Mouse (Mus musculus) CH12.LX (cell line): ENCODE measurements at regions not wholly inside any gene's neighbourhood (a gene's known extent, or its start where the extent isn't known, plus 50 kb on each side); places are given as distances from the start of the nearest gene placed in this dataset.

Experiments used
- DNase-seq: peaks from one replicate; pipeline ENCODE4 v3.0.0-alpha.2; 2013; ENCODE audit errors: extremely low read depth
- H3K27ac ChIP-seq: 2 replicates; pipeline ENCODE4 v1.5.1; 2012; ENCODE audit warnings: low read depth, mild to moderate bottlenecking, control low read depth, moderate library complexity; ENCODE audit not compliant: insufficient read depth
- H3K27me3 ChIP-seq: replicated peaks from 2 replicates; pipeline ENCODE3; 2012; ENCODE audit warnings: inconsistent platforms
- H3K36me3 ChIP-seq, 2 experiments: replicated peaks in 1 of 2; 2 replicates each; pipeline versions ENCODE3 to v1.6.1; 2012; ENCODE audit warnings: inconsistent platforms in 1 of 2, low read length in 1 of 2, mild to moderate bottlenecking in 1 of 2, mixed read lengths in 1 of 2, moderate library complexity in 1 of 2; ENCODE audit not compliant: control insufficient read depth in 1 of 2, insufficient read depth in 1 of 2
- H3K4me1 ChIP-seq, 2 experiments: 2 replicates each; pipeline ENCODE4 v1.6.1; 2012; ENCODE audit warnings: inconsistent platforms in 1 of 2, moderate library complexity in 1 of 2; ENCODE audit not compliant: insufficient read depth in 2 of 2, control insufficient read depth in 1 of 2
- H3K4me2 ChIP-seq: 2 replicates; pipeline ENCODE4 v1.6.1; 2012; ENCODE audit warnings: low read depth, mild to moderate bottlenecking, control low read depth; ENCODE audit not compliant: poor library complexity, insufficient read depth, severe bottlenecking
- H3K4me3 ChIP-seq, 3 experiments: fragments of 150-350 bp in 1 of 3; sonication (generic) in 1 of 3; replicated peaks in 1 of 3; 2 replicates each; pipeline versions ENCODE3 to v1.5.1; 2011 to 2012; ENCODE audit warnings: low read depth in 2 of 3, low read length in 2 of 3, mild to moderate bottlenecking in 2 of 3, moderate library complexity in 2 of 3, control low read depth in 1 of 3, improper control_type of control experiment in 1 of 3, inconsistent platforms in 1 of 3, mixed read lengths in 1 of 3; ENCODE audit not compliant: poor library complexity in 1 of 3
- H3K79me2 ChIP-seq: replicated peaks from 2 replicates; pipeline ENCODE4 v1.6.1; 2012; ENCODE audit warnings: mild to moderate bottlenecking, moderate library complexity; ENCODE audit not compliant: control insufficient read depth, poor library complexity, insufficient read depth, severe bottlenecking; ENCODE audit errors: extremely low read depth
- H3K9ac ChIP-seq: 2 replicates; pipeline ENCODE4 v1.6.1; 2012; ENCODE audit warnings: low read depth, mild to moderate bottlenecking, control low read depth, moderate library complexity; ENCODE audit not compliant: insufficient read depth
- H3K9me3 ChIP-seq: replicated peaks from 2 replicates; pipeline ENCODE3; 2012; ENCODE audit warnings: low read length, inconsistent platforms, mixed read lengths
- CHD1 ChIP-seq: IDR thresholded peaks from 2 replicates; pipeline ENCODE4 v1.6.1; 2012; ENCODE audit warnings: low read depth, low read length, improper control_type of control experiment, inconsistent platforms
- CHD2 ChIP-seq: IDR thresholded peaks from 2 replicates; pipeline ENCODE4 v1.6.1; 2011; ENCODE audit warnings: low read length, improper control_type of control experiment
- ELF1 ChIP-seq: IDR thresholded peaks from 2 replicates; pipeline ENCODE4 v1.6.1; 2014; ENCODE audit warnings: low read depth, mild to moderate bottlenecking, inconsistent platforms, low read length, improper control_type of control experiment
- ETS1 ChIP-seq: conservative IDR thresholded peaks from 2 replicates; pipeline ENCODE4 v1.6.1; 2012; ENCODE audit warnings: low read depth, mild to moderate bottlenecking, inconsistent platforms, low read length, improper control_type of control experiment, moderate library complexity
- GABPA ChIP-seq: IDR thresholded peaks from 2 replicates; pipeline ENCODE4 v1.6.1; 2012; ENCODE audit warnings: low read depth, low read length, improper control_type of control experiment, inconsistent platforms; ENCODE audit not compliant: insufficient replicate concordance
- HCFC1 ChIP-seq: IDR thresholded peaks from 2 replicates; pipeline ENCODE4 v1.6.1; 2012; ENCODE audit warnings: low read depth, mild to moderate bottlenecking, inconsistent platforms, low read length, improper control_type of control experiment
- JUN ChIP-seq: IDR thresholded peaks from 2 replicates; pipeline ENCODE4 v1.6.1; 2011; ENCODE audit warnings: low read depth, mild to moderate bottlenecking, low read length, improper control_type of control experiment, moderate library complexity; ENCODE audit not compliant: insufficient read depth
- KAT2A ChIP-seq: IDR thresholded peaks from 2 replicates; pipeline ENCODE4 v1.6.1; 2012; ENCODE audit warnings: low read length, improper control_type of control experiment, inconsistent platforms; ENCODE audit not compliant: insufficient replicate concordance
- MAFK ChIP-seq: IDR thresholded peaks from 2 replicates; pipeline ENCODE4 v1.6.1; 2011; ENCODE audit warnings: low read length, improper control_type of control experiment; ENCODE audit not compliant: insufficient replicate concordance
- MAZ ChIP-seq: IDR thresholded peaks from 2 replicates; pipeline ENCODE4 v1.6.1; 2012; ENCODE audit warnings: low read depth, mild to moderate bottlenecking, inconsistent platforms, low read length, improper control_type of control experiment, moderate library complexity
- MXI1 ChIP-seq: IDR thresholded peaks from 2 replicates; pipeline ENCODE4 v1.6.1; 2011; ENCODE audit warnings: mild to moderate bottlenecking, low read depth, low read length, improper control_type of control experiment
- MYC ChIP-seq: IDR thresholded peaks from 2 replicates; pipeline ENCODE4 v1.6.1; 2011; ENCODE audit warnings: low read depth, mild to moderate bottlenecking, improper control_type of control experiment, low read length
- NELFE ChIP-seq: IDR thresholded peaks from 2 replicates; pipeline ENCODE4 v1.6.1; 2011; ENCODE audit warnings: low read depth, low read length, improper control_type of control experiment
- POLR2A ChIP-seq: IDR thresholded peaks from 2 replicates; pipeline ENCODE4 v1.6.1; 2011; ENCODE audit warnings: low read depth, mild to moderate bottlenecking, improper control_type of control experiment, low read length
- RAD21 ChIP-seq: IDR thresholded peaks from 2 replicates; pipeline ENCODE4 v1.6.1; 2011; ENCODE audit warnings: low read depth, mild to moderate bottlenecking, low read length, improper control_type of control experiment, moderate library complexity
- RCOR1 ChIP-seq: conservative IDR thresholded peaks from 2 replicates; pipeline ENCODE4 v1.6.1; 2012; ENCODE audit warnings: low read depth, mild to moderate bottlenecking, inconsistent platforms, low read length, improper control_type of control experiment
- SMC3 ChIP-seq: IDR thresholded peaks from 2 replicates; pipeline ENCODE4 v1.6.1; 2011; ENCODE audit warnings: low read depth, low read length, improper control_type of control experiment
- TBP ChIP-seq: conservative IDR thresholded peaks from 2 replicates; pipeline ENCODE4 v1.6.1; 2011; ENCODE audit warnings: low read depth, low read length, improper control_type of control experiment
- TCF12 ChIP-seq: IDR thresholded peaks from 2 replicates; pipeline ENCODE4 v1.6.1; 2014; ENCODE audit warnings: low read depth, mild to moderate bottlenecking, inconsistent platforms, low read length, improper control_type of control experiment
- ZC3H11A ChIP-seq: IDR thresholded peaks from 2 replicates; pipeline ENCODE4 v1.6.1; 2012; ENCODE audit warnings: low read depth, mild to moderate bottlenecking, inconsistent platforms, low read length, improper control_type of control experiment
- ZKSCAN1 ChIP-seq: IDR thresholded peaks from 2 replicates; pipeline ENCODE4 v1.6.1; 2012; ENCODE audit warnings: low read depth, inconsistent platforms, low read length, improper control_type of control experiment, borderline replicate concordance
- ZMIZ1 ChIP-seq: IDR thresholded peaks from 2 replicates; pipeline ENCODE4 v1.6.1; 2012; ENCODE audit warnings: low read depth, mild to moderate bottlenecking, inconsistent platforms, low read length, improper control_type of control experiment
- ZNF384 ChIP-seq: IDR thresholded peaks from 2 replicates; pipeline ENCODE4 v1.6.1; 2012; ENCODE audit warnings: low read depth, low read length, improper control_type of control experiment, inconsistent platforms
- dilution Hi-C: fragments of 300-500 bp; cut with MboI; formaldehyde crosslinking; loops from 2 replicates; pipeline ENCODE4 v1.14.3; 2020; ENCODE audit warnings: low sequenced_read_pairs; ENCODE audit not compliant: extremely low pct_unique_long_range_greater_than_20kb, extremely low pct_ligation_motif_present
- in situ Hi-C: fragments of 300-500 bp; cut with MboI; formaldehyde crosslinking; loops from 3 replicates; pipeline ENCODE4 v1.14.3; 2019; ENCODE audit warnings: low sequenced_read_pairs, low pct_ligation_motif_present, low pct_unique_long_range_greater_than_20kb, mixed read lengths

GRCm38 (mm10) chr10:17253040-17253439 lies 470.0 kb upstream of the Cited2 start:
- Histone ChIP-seq H3K9ac (no peak overlapping the region), H3K4me1 (no peaks in the 10 kb centered on the region), H3K79me2 (no peaks in the 10 kb centered on the region), H3K36me3 (no peaks in the 10 kb centered on the region), H3K9me3 (no peaks in the 10 kb centered on the region), H3K4me2 (no peak overlapping the region), H3K27me3 (no peaks in the 10 kb centered on the region), H3K4me3 (no peak overlapping the region), H3K27ac (no peak overlapping the region)
- in situ Hi-C loops, result no loop called here
- no peak for DNase-seq
- no peak for TF ChIP-seq TCF12
- no peak for TF ChIP-seq JUN
- TF ChIP-seq POLR2A, result no peak
- TF ChIP-seq HCFC1, result no peak
- TF ChIP-seq RCOR1, result no peak
- no peak for TF ChIP-seq MYC
- no peak for TF ChIP-seq CHD1
- TF ChIP-seq RAD21, result no peak
- no peak for TF ChIP-seq ETS1
- TF ChIP-seq CHD2, result no peak
- no peak for TF ChIP-seq ZMIZ1
- no peak for TF ChIP-seq ZKSCAN1
- TF ChIP-seq KAT2A, result no peak
- no peak for TF ChIP-seq GABPA
- no peak for TF ChIP-seq NELFE
- TF ChIP-seq MXI1, result no peak
- TF ChIP-seq TBP, result no peak
- no peak for TF ChIP-seq ZC3H11A
- no peak for TF ChIP-seq SMC3
- TF ChIP-seq ZNF384, result no peak
- dilution Hi-C loops, result no loop called here

GRCm38 (mm10) chr10:17260154-17260553 lies 462.9 kb upstream of the Cited2 start:
- Histone ChIP-seq H3K27me3 (no peaks in the 10 kb centered on the region), H3K79me2 (no peaks in the 10 kb centered on the region), H3K27ac (no peak overlapping the region), H3K9ac (no peak overlapping the region), H3K4me2 (no peak overlapping the region), H3K4me3 (no peak overlapping the region), H3K9me3 (no peaks in the 10 kb centered on the region), H3K4me1 (no peaks in the 10 kb centered on the region), H3K36me3 (no peaks in the 10 kb centered on the region)
- in situ Hi-C loops, result no loop called here
- TF ChIP-seq RCOR1, result no peak
- no peak for TF ChIP-seq ELF1
- TF ChIP-seq ZMIZ1, result no peak
- no peak for TF ChIP-seq MXI1
- TF ChIP-seq ETS1, result no peak
- no peak for TF ChIP-seq MAFK
- no peak for TF ChIP-seq MAZ
- no peak for DNase-seq
- dilution Hi-C loops, result no loop called here
